Mouse (Mus musculus) heart, adult 2 months (tissue): ENCODE results near the gene Mul1.

Experiments
- CTCF ChIP-seq: fragments of 200-600 bp; IDR thresholded peaks from 2 replicates; pipeline ENCODE4 v1.8.1; 2022; ENCODE audit warnings: antibody characterized with exemption, mild to moderate bottlenecking, moderate library complexity
- POLR2A ChIP-seq: fragments of 200-500 bp; IDR thresholded peaks from 2 replicates; pipeline ENCODE4 v1.6.1; 2011; ENCODE audit warnings: mild to moderate bottlenecking, low read depth, low read length, control low read depth; ENCODE audit not compliant: insufficient read depth

GRCm38 (mm10) chr4:138462971-138463831 is 28.7 kb downstream of the Mul1 start:
- TF ChIP-seq POLR2A (no peak), CTCF (peak; percentile 58)
